Mouse (Mus musculus): Measurements from ENCODE around the gene Lamtor1.

DNA sequence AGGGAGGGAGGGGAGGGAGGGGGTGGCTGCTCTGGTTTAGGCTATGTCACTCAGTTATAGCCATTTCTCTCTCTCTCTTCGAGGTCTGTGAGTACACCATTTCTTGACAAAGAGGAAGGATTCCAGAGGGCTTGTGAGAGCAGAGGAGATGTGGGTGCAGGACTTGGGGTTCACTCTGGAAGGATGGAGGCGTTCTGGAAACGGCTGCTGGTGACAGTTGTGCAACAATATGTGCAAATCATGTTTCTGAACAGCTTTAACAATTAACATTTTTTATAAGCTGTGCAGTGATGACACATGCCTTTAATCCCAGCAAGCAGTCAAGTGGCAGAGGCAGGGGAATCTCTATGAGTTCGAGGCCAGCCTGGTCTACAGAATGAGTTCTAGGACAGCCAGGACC lies 24.8 kb upstream of the Lamtor1 start:
- TF ChIP-seq CTCF (IDR thresholded peaks at IDR 0.05; ENCODE audit: low read depth, low read length) (no peak), GATA1 (IDR thresholded peaks at IDR 0.05; ENCODE audit: borderline replicate concordance, low read length) (no peak)

All from G1E (cell line).